Mouse (Mus musculus) thymus, adult 2 months (tissue): ENCODE measurements around the gene Mettl16.

Experiments used
- CTCF ChIP-seq: fragments of 200-500 bp; IDR thresholded peaks from 2 replicates; pipeline ENCODE4 v1.5.1; 2012; ENCODE audit warnings: mild to moderate bottlenecking, control low read depth, low read length, moderate library complexity, borderline replicate concordance; ENCODE audit not compliant: control insufficient read depth, poor library complexity, insufficient read depth; ENCODE audit errors: extremely low read depth
- POLR2A ChIP-seq: fragments of 200-500 bp; IDR thresholded peaks from 2 replicates; pipeline ENCODE4 v1.6.1; 2012; ENCODE audit warnings: mild to moderate bottlenecking, low read length, control low read depth, moderate library complexity; ENCODE audit not compliant: control insufficient read depth, poor library complexity, insufficient read depth; ENCODE audit errors: extremely low read depth

GRCm38 (mm10) chr11:74828404-74828931 is 57.8 kb downstream of the Mettl16 start:
- TF ChIP-seq CTCF (no peak), POLR2A (no peak)
